Comparison of ENCODE assay signal across 8 mouse cellular contexts in genomic region chr1:191527921-191528612, GRCm38 (mm10). TPM values are rescaled to one million over a fixed set of nuclear protein-coding genes. Genes with fewer than 3 reads are reported as not detected.
DNase-seq lines count a peak whose midpoint lies in the region; ATAC-seq and TF ChIP-seq lines count a peak whose summit lies in the region.

No protein-coding gene starts in this region.

- 63% methylated on average over 4 of the region's 4 CpGs for WGBS in forebrain, embryonic 14.5 days
- 44% methylated on average over 4 of the region's 4 CpGs for WGBS in forebrain, embryonic 15.5 days
- WGBS in midbrain, postnatal 0 days: 61% methylated on average over 4 of the region's 4 CpGs
- 81% methylated on average over 4 of the region's 4 CpGs for WGBS in midbrain, embryonic 11.5 days
- WGBS in heart, embryonic 13.5 days: 42% methylated on average over 4 of the region's 4 CpGs
- whole genome bisulfite sequencing in forebrain, embryonic 10.5 days: 80% methylated on average over 4 of the region's 4 CpGs

- H3K4me2 ChIP-seq in forebrain, embryonic 14.5 days (ENCODE audit: low read length): no peak overlapping the region
- no peak overlapping the region for H3K4me2 ChIP-seq in forebrain, embryonic 15.5 days (replicated peaks)
- no peak overlapping the region for H3K4me2 ChIP-seq in midbrain, postnatal 0 days (ENCODE audit: low read depth, low read length, poor library complexity, severe bottlenecking)
- H3K4me2 ChIP-seq in midbrain, embryonic 11.5 days: no peak overlapping the region
- no peak overlapping the region for H3K4me2 ChIP-seq in heart, embryonic 13.5 days

- H3K36me3 ChIP-seq in forebrain, embryonic 14.5 days (ENCODE audit: control insufficient read depth, insufficient read depth, low read length): no peaks in the 10 kb centered on the region
- no peaks in the 10 kb centered on the region for H3K36me3 ChIP-seq in forebrain, embryonic 15.5 days
- no peaks in the 10 kb centered on the region for H3K36me3 ChIP-seq in midbrain, postnatal 0 days (ENCODE audit: insufficient read depth, low read length)
- no peaks in the 10 kb centered on the region for H3K36me3 ChIP-seq in midbrain, embryonic 11.5 days (ENCODE audit: control insufficient read depth, insufficient read depth, low read length)
- no peaks in the 10 kb centered on the region for H3K36me3 ChIP-seq in heart, embryonic 13.5 days
- peaks cover 11% of the 10 kb centered on the region; the same call in 1 of the 2 replicates for H3K36me3 ChIP-seq in forebrain, embryonic 10.5 days (replicated peaks)

- H3K4me3 ChIP-seq in forebrain, embryonic 14.5 days (ENCODE audit: low read depth, low read length): no peak overlapping the region
- no peak overlapping the region for H3K4me3 ChIP-seq in forebrain, embryonic 15.5 days
- no peak overlapping the region for H3K4me3 ChIP-seq in midbrain, postnatal 0 days (ENCODE audit: low read depth, low read length)
- no peak overlapping the region for H3K4me3 ChIP-seq in midbrain, embryonic 11.5 days (ENCODE audit: low read depth, low read length)
- no peak overlapping the region for H3K4me3 ChIP-seq in heart, embryonic 13.5 days
- no peak overlapping the region for H3K4me3 ChIP-seq in forebrain, embryonic 10.5 days

- H3K27ac ChIP-seq in forebrain, embryonic 14.5 days (ENCODE audit: low read depth, low read length): no peak overlapping the region
- no peak overlapping the region for H3K27ac ChIP-seq in forebrain, embryonic 15.5 days (replicated peaks)
- H3K27ac ChIP-seq in midbrain, postnatal 0 days (ENCODE audit: low read depth, low read length): no peak overlapping the region
- no peak overlapping the region for H3K27ac ChIP-seq in midbrain, embryonic 11.5 days (ENCODE audit: low read depth, low read length)
- peak overlapping the region; percentile 70 for H3K27ac ChIP-seq in heart, embryonic 13.5 days (replicated peaks)
- no peak overlapping the region for H3K27ac ChIP-seq in forebrain, embryonic 10.5 days

- no peak for TF ChIP-seq CTCF in midbrain, postnatal 0 days (IDR thresholded peaks at IDR 0.05)

- H3K27me3 ChIP-seq in forebrain, embryonic 14.5 days (replicated peaks; ENCODE audit: control insufficient read depth, insufficient read depth, low read length): no peaks in the 10 kb centered on the region
- H3K27me3 ChIP-seq in forebrain, embryonic 15.5 days: no peaks in the 10 kb centered on the region
- no peaks in the 10 kb centered on the region for H3K27me3 ChIP-seq in midbrain, postnatal 0 days (ENCODE audit: insufficient read depth, low read length)
- no peaks in the 10 kb centered on the region for H3K27me3 ChIP-seq in midbrain, embryonic 11.5 days (ENCODE audit: control insufficient read depth, insufficient read depth, low read length)
- no peaks in the 10 kb centered on the region for H3K27me3 ChIP-seq in heart, embryonic 13.5 days (replicated peaks)
- H3K27me3 ChIP-seq in forebrain, embryonic 10.5 days (ENCODE audit: poor library complexity, severe bottlenecking): no peaks in the 10 kb centered on the region

- H3K4me1 ChIP-seq in forebrain, embryonic 14.5 days (ENCODE audit: control insufficient read depth, insufficient read depth, low read length): no peaks in the 10 kb centered on the region
- no peaks in the 10 kb centered on the region for H3K4me1 ChIP-seq in forebrain, embryonic 15.5 days
- H3K4me1 ChIP-seq in midbrain, postnatal 0 days (ENCODE audit: insufficient read depth, low read length): no peaks in the 10 kb centered on the region
- H3K4me1 ChIP-seq in midbrain, embryonic 11.5 days (ENCODE audit: control insufficient read depth, insufficient read depth, low read length): no peaks in the 10 kb centered on the region
- H3K4me1 ChIP-seq in heart, embryonic 13.5 days: peaks cover 27% of the 10 kb centered on the region
- H3K4me1 ChIP-seq in forebrain, embryonic 10.5 days: no peaks in the 10 kb centered on the region

- H3K9me3 ChIP-seq in forebrain, embryonic 14.5 days (replicated peaks; ENCODE audit: control insufficient read depth, low read length): no peaks in the 10 kb centered on the region
- no peaks in the 10 kb centered on the region for H3K9me3 ChIP-seq in forebrain, embryonic 15.5 days
- no peaks in the 10 kb centered on the region for H3K9me3 ChIP-seq in midbrain, postnatal 0 days (ENCODE audit: low read length)
- no peaks in the 10 kb centered on the region for H3K9me3 ChIP-seq in midbrain, embryonic 11.5 days (ENCODE audit: control insufficient read depth, low read length)
- H3K9me3 ChIP-seq in heart, embryonic 13.5 days: no peaks in the 10 kb centered on the region
- no peaks in the 10 kb centered on the region for H3K9me3 ChIP-seq in forebrain, embryonic 10.5 days

- ATAC-seq in forebrain, embryonic 14.5 days: no peak
- ATAC-seq in forebrain, embryonic 15.5 days (replicated peaks): no peak
- ATAC-seq in midbrain, postnatal 0 days (ENCODE audit: low FRiP score): no peak
- ATAC-seq in midbrain, embryonic 11.5 days (ENCODE audit: low FRiP score): no peak
- no peak for ATAC-seq in heart, embryonic 13.5 days (ENCODE audit: extremely low read depth, insufficient number of reproducible peaks, low FRiP score, low TSS enrichment)

- H3K9ac ChIP-seq in forebrain, embryonic 14.5 days (ENCODE audit: low read length): no peak overlapping the region
- no peak overlapping the region for H3K9ac ChIP-seq in forebrain, embryonic 15.5 days (replicated peaks)
- H3K9ac ChIP-seq in midbrain, postnatal 0 days (replicated peaks; ENCODE audit: low read length, poor library complexity, severe bottlenecking): no peak overlapping the region
- no peak overlapping the region for H3K9ac ChIP-seq in midbrain, embryonic 11.5 days (ENCODE audit: low read length)
- no peak overlapping the region for H3K9ac ChIP-seq in heart, embryonic 13.5 days

- DNase-seq in forebrain, embryonic 14.5 days (ENCODE audit: low spot score): peak; percentile 16
- peak; percentile 51 for DNase-seq in midbrain, postnatal 0 days (ENCODE audit: low spot score)
- DNase-seq in midbrain, embryonic 11.5 days (ENCODE audit: low spot score, missing footprints): no peak
- peak; percentile 87 for DNase-seq in thymus, postnatal 0 days (ENCODE audit: low spot score)
- no peak for DNase-seq in urinary bladder, postnatal 4 days (ENCODE audit: low spot score in 2 of 2)
- DNase-seq in forebrain, embryonic 10.5 days (ENCODE audit: extremely low spot score, low spot score): no peak

RNA-seq across cellular contexts. Expression of gene Dtl, which starts 47.3 kb away (rescaled TPM):
- polyA plus RNA-seq in forebrain, embryonic 14.5 days (2014; fragmentation: Nextera tagmentation; extraction: Ambion mirVana): 17.9 and 19.2 TPM in 2 replicates
- 22.0 and 23.2 TPM in 2 replicates for polyA plus RNA-seq in forebrain, embryonic 15.5 days (2015; fragmentation: Nextera tagmentation; extraction: Ambion mirVana)
- 2.5 and 3.1 TPM in 2 replicates for total RNA-seq in midbrain, postnatal 0 days (2014; rRNA removed)
- 1.7 and 2.0 TPM in 2 replicates for polyA plus RNA-seq in midbrain, postnatal 0 days (2015; fragmentation: Nextera tagmentation; extraction: Ambion mirVana)
- 67.9 and 71.5 TPM in 2 replicates for polyA plus RNA-seq in midbrain, embryonic 11.5 days (2014; fragmentation: Nextera tagmentation; extraction: Ambion mirVana)
- 29.3 and 31.2 TPM in 2 replicates for polyA plus RNA-seq in heart, embryonic 13.5 days (2015; fragmentation: Nextera tagmentation; extraction: Ambion mirVana)
- polyA plus RNA-seq in thymus, postnatal 0 days (2015; fragmentation: Nextera tagmentation; extraction: Ambion mirVana): 36.8 and 38.8 TPM in 2 replicates
- polyA plus RNA-seq in forebrain, embryonic 10.5 days (2016; fragmentation: Nextera tagmentation; extraction: Ambion mirVana): 97.9 and 99.8 TPM in 2 replicates

RNA-seq across cellular contexts. Expression of gene Ints7, which starts 47.4 kb away (rescaled TPM):
- polyA plus RNA-seq in forebrain, embryonic 14.5 days (2014; fragmentation: Nextera tagmentation; extraction: Ambion mirVana): 31.1 and 38.0 TPM in 2 replicates
- 49.7 TPM in 2 replicates for polyA plus RNA-seq in forebrain, embryonic 15.5 days (2015; fragmentation: Nextera tagmentation; extraction: Ambion mirVana)
- total RNA-seq in midbrain, postnatal 0 days (2014; rRNA removed): 33.1 and 40.4 TPM in 2 replicates
- 24.6 and 27.0 TPM in 2 replicates for polyA plus RNA-seq in midbrain, postnatal 0 days (2015; fragmentation: Nextera tagmentation; extraction: Ambion mirVana)
- polyA plus RNA-seq in midbrain, embryonic 11.5 days (2014; fragmentation: Nextera tagmentation; extraction: Ambion mirVana): 54.4 and 55.2 TPM in 2 replicates
- polyA plus RNA-seq in heart, embryonic 13.5 days (2015; fragmentation: Nextera tagmentation; extraction: Ambion mirVana): 34.1 and 37.2 TPM in 2 replicates
- polyA plus RNA-seq in thymus, postnatal 0 days (2015; fragmentation: Nextera tagmentation; extraction: Ambion mirVana): 43.6 and 45.2 TPM in 2 replicates
- polyA plus RNA-seq in forebrain, embryonic 10.5 days (2016; fragmentation: Nextera tagmentation; extraction: Ambion mirVana): 84.2 and 92.6 TPM in 2 replicates

Comparison
In these comparisons a context has a peak if more than half of its experiments do, and no peak if none do; other contexts are left out.
1. DNase-seq: peak in forebrain, embryonic 14.5 days (single experiment), midbrain, postnatal 0 days (single experiment) and thymus, postnatal 0 days (single experiment); none in midbrain, embryonic 11.5 days (single experiment), urinary bladder, postnatal 4 days (0 of 2) and forebrain, embryonic 10.5 days (single experiment).